Mouse (Mus musculus) gastrocnemius, postnatal 10 days (tissue): Measurements from ENCODE around the gene Gemin5. TPM values are rescaled to one million over a fixed set of nuclear protein-coding genes. Genes with fewer than 3 reads are reported as not detected.
"Not testable (repeated sequence)": the region's sequence is repeated elsewhere in the genome, so short reads cannot be mapped to it uniquely, and the experiment has no call there.

Experiments used
- DNase-seq: peaks from one replicate; pipeline ENCODE4 v3.0.0; 2021; ENCODE audit warnings: mixed read lengths
- long read RNA-seq, 2 experiments: library from polyadenylated mRNA; stranded (forward); transcript quantifications; one replicate each; pipeline ENCODE4 v2.0.0; 2021
- total RNA-seq, 2 experiments: library from RNA; stranded (reverse); gene quantifications; 2 replicates each; pipeline ENCODE4 v1.2.3; 2021

Gemin5 gene
- 10 to 100 TPM; 10.8 to 14.6 TPM for total RNA-seq
- long read RNA-seq, experiment 1, full-length matches to known transcripts = 8 of 32 reads
- long read RNA-seq, experiment 1, partial matches to known transcripts = 16 of 32 reads
- long read RNA-seq, experiment 1, other reads (novel, unspliced or antisense) = 8 of 32 reads
- long read RNA-seq, experiment 2, full-length matches to known transcripts = 7 of 18 reads
- long read RNA-seq, experiment 2, partial matches to known transcripts = 8 of 18 reads
- long read RNA-seq, experiment 2, other reads (novel, unspliced or antisense) = 3 of 18 reads

DNA sequence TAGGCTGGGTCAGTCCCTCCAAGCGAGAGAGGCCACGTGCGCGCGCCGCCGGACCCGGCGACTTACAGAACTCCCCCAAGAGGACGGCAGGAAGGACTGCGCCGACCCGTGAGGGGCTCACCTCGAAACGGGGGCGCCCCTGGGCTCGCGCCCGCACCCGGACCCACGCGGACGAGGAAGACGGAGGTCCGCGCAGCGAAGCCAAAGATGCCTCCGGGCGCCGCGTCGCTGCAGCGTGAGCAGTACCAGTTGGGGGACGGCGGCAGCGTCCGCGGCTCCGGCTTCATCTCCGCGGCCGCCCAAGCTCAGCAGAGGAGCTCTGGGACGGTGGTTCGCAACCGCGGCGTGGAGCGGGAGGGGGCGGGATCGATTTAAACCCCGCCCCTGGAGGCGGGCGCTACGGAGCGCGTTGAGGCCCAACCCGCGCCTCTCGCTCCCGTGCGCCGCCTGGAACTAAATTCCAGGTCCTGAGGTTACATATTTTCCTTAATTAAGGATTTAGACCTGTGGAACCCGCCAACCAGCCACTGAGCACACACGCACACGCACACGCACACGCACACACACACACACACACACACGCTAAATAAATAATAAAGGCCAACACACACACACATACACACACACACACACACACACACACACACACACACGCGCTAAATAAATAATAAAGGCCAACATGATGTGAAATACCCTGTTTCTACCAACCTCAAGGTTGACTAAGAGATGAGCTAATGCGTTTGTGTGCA, at the start of gene Gemin5:
Gene Gemin5 (minus strand): TSS at position 373 of the 749 bp plus-strand sequence.
- DNase-seq = peak; percentile 88

DNA sequence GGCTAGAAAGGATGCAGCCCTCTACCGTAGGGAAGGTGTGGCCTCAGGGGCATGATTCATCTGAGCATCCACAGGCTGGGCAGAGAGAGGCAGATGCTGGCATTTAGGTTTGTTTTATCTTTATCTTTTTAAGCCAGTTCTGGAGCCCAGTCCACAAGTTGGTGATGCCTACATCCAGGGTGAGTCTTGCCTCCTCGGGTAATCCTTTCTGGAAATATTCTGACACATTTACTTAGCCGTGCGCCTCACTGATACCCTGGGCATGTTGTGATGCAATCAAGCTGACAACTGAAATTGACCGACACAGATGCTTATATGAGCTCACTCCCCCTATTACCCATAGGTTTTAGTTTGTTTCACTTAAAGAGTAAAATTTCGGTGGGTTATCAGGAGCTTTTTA, 48.5 kb upstream of the Gemin5 start:
- DNase-seq = no peak

DNA sequence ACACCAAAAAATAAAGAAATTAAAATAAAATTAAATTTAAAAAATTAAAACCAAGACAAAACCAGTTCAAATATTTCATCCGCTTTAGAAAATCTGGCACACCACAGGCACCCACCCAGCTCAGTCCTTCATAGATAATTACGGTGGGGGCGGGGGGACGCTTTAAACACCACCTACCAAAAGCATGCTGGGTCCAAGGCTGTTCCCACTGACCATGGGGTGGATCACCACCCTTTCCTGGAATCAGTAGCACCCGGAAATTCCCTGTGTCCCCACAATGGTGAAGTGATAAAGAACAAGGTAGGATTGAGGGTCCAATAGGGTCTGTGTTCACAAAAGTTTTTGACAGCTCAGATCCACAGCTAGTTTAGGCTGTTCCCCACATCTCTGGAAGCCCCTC, 47.5 kb upstream of the Gemin5 start:
- no peak for DNase-seq

DNA sequence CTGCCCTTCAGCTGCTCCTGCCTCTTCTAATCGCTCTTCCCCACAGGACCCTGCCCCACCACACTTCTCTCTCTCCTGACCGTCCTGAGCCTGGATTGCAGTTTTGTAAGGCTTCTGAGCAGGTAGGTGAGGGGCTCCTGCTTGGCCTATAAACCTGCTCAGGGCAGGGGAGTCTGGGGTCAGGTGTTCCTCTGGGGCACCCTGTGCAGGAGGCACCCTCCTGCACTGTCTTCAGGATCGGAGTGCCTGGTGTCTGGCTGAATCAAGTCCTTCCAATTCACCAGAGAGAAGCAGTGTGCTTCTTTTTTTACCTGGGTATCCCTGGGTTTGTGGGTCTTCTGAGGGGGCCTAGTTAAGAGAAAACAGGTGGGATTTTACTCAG, 46.7 kb upstream of the Gemin5 start:
- DNase-seq = not testable (repeated sequence)

DNA sequence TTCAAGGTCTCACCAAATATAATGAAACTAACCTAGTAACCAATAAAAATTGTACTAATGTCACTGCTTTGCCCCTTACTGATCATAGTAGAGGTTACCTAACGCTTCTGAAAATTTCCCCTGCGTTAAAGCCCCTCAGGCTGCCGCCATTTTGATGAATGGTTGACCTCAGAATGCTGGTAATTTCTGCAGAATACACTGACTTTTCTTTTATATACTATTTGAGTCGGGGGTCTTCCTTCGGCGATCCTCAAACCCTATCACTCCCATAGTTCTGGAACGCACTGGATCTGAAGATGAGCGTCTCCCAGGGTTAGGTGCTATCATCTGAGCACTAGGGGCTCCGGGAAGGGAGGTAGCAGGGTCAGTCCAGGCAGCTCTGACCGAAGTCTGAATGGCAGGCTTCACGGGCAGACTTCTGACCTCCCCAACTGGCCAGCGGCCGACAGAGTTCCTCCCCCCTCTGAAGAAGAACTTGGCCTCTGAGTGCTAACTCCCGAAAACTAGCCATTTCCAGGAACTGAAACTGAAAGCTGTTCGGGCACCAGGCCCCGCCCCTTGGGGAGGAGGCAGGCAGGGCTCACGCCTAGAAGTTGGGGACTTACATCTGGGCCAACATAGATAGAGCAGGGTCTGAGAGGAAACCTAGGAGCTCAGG, 46.2 kb upstream of the Gemin5 start:
- peak; percentile 79 for DNase-seq

DNA sequence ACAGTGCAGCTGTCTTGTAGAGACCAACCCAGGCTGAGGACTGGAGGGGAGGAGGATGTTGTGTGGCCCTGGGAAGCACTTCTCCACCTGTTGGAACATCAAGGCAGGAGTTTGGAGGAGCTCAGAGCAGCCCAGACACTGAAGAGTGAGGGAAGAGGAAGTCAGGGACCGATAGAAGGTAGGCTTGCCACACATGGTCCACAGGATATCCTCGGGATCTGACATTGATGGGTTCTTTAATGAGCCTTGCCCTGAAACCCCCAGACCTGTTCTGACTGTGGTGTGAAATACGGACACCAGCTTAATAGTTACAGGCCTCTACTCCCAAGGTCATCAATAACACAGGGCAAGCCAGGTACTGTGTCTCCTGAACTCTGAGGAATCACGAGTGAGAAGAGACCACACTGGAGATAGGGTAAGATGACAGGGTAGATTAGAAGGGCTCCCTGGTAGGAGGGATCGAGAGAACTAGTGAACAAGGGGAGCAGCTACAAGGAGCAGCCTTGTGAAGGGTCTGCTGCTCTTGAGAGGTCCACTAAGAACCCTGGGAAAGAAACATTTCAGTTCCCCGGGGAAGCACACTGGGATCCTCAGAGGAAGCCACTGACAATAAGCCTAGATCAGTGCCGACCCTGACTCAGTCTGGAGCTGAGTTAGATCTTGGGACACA, 45.5 kb upstream of the Gemin5 start:
- DNase-seq = no peak

DNA sequence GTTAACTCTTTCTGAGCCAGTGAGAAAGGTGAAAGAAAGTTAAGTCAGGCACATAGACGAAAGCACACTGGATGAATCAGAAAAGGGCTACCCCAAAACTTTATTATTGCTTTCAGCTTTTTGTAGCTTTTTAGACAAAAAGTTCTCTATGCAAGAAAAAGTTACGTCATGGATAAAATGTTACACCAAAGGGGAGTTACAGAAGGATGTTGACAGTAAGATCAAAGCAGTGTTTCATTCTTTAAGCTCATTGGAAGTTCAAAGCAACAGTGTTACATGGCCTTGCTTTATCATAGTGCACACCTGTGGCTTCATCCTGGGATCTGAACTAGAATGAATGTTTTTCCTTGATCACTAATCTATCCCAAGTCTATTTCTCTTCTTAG, 43.3 kb upstream of the Gemin5 start:
- no peak for DNase-seq

DNA sequence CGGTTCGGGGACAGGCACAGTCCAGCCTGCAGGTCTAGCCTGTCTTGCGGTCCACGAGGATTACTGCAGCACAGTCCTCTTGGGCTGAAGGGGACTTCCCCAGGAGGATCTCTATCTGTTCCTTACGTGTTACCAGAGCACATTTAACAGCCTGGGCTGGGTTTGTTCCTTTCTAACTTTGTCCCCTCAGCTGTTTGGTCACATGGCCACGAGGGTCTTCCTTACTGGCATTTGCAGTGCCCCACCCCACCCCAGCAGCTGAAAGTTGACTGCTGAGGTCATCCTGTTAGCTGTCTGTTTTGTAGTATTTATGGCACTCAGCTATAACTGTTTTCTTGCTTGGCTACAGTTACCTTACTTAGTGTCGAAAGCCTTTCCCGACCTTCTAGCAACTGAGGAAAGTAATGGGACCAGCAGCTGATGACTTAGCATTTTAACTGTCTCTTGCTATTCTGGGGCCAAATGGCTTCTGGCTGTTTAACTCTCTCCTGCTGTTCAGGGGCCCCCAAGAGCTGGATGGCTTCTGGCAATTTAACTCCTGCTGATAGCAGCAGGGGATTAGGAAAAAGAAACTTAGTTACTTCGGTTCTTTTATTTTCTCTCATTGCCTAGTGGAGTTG, 42.8 kb upstream of the Gemin5 start:
- no peak for DNase-seq

DNA sequence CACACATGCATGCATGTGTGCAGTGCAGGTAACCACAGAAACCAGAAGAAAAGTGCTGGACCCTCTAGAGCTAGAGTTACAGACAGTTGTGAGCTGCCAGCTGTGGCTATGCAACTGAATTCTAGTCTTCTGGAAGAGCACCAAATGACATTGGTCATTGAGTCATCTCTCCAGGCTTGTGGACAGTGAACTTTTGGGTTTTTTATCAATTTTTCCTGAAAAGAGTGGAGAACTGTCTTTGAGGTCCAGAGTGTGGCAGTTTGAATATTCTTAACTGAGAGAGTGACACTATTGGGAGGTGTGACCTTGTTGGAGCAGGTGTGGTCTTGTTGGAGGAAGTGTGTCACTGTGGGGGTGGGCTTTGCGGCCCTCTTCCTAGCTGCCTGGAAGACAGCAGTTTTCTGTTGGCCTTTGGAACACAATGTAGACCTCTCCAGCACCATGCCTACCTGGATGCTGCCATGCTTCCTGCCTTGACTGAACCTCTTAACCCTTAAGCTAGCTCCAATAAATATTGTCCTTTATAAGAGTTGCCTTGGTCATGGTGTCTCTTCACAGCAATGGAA, 42.1 kb upstream of the Gemin5 start:
- no peak for DNase-seq

DNA sequence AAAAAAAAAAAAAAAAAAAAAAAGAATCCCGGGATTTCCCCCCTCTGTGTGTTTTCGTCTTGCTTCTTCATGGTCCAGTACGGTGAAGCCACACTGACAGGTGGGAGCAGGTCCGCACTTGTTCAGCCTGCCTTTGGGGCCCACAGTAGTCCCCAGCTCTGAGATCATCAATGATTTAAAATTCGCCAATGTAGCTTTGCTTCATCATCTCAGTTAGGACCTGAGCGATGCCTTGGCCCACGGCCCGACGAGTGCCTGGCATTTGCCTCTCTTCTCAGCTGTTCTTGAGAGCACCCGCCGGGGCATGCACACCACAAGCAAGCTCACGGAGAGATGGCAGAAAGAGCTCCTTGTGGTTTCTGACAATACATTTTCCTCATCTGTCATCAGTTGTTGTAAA, 32.7 kb upstream of the Gemin5 start:
- peak; percentile 49 for DNase-seq

DNA sequence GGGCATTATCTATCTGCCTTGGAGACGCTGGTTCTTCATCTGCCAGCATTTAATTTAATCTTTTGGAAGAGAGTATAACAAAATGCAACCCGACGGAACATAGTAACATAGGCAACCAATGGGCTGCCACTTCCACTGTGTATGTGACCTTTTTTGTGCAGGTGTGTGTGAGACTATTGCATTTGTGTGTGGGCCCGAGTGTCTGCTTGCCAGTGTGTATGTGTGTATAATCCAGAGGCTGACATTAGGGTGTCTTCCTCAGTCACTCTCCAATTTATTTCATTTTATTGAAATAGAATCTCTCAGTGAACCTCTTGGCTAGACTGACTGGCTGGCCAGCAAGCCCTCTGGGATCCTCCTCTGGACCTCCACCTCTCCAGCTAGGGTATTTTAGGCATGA, 31.9 kb upstream of the Gemin5 start:
- DNase-seq = no peak

DNA sequence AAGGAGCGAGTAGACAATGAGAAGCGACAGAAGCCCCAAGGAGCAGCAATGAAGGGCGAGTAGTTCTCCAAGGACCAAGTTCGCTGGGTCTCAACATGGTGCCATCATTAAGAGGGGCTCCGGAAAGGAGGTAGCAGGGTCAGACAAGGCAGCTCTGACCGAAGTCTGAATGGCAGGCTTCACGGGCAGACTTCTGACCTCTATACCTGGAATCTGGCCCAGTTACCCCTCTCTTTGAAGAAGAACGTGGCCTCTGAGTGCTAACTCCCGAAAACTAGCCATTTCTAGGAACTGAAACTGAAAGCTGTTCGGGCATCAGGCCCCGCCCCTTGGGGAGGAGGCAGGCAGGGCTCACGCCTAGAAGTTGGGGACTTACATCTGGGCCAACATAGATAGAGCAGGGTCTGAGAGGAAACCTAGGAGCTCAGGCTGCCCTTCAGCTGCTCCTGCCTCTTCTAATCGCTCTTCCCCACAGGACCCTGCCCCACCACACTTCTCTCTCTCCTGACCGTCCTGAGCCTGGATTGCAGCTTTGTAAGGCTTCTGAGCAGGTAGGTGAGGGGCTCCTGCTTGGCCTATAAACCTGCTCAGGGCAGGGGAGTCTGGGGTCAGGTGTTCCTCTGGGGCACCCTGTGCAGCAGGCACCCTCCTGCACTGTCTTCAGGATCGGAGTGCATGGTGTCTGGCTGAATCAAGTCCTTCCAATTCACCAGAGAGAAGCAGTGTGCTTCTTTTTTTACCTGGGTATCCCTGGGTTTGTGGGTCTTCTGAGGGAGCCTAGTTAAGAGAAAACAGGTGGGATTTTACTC, 31.1 kb upstream of the Gemin5 start, which contains the start of the genes Igtp and Irgm2:
Gene Igtp (plus strand): TSS at position 328 of the 809 bp plus-strand sequence.
Gene Irgm2 (plus strand): TSS at position 390 of the 809 bp plus-strand sequence.
- DNase-seq = peak; percentile 71

DNA sequence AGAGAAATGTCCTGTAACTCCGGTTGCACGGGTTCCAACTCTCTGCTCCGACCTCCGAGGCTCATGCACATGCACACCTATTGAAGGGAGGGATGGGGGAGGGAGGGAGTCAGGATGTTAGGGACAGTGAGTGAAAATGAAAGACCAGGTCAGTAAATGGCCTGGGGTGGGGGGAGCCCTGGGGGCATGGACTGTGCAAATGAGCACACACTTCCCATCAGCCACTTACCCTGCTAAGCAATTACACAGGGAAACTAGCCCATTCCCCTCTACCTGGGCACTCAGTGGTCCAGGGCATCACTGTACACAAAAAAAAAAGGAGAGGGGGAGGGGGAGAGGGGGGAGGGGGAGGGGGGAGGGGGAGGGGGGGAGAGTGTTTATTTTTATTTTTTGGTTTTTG, 30.3 kb upstream of the Gemin5 start:
- DNase-seq = no peak

DNA sequence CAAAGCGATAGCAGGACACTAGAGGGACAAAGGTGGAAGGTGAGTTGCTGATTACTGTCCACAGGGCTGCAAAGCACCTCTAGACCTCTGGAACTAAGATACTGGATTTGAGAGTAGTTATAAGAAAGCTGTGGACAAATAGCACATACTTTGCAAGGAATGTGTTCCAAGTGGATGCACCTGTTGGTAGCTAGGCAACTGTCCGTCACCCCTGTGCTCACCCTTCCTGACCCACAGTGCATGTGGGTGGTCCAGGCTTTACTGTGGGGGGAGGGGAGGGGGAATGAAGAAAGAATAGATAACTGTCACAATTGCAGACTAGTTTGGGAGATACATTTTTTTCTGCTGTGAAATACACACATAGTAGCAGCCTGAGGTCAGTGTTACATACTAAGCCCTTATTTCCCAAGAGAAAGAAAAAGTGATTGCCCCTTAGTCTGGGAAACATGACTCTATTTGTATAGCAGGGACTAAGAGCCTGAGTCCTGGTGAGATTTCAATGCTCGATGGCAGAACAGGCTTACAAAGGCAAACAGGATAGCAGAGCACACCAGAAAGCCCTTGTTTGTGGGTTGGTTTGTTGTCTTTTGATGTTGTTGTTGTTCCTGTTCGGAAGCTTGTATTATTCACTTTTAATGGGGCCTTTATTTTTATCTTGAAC, 25.7 kb upstream of the Gemin5 start:
- no peak for DNase-seq

DNA sequence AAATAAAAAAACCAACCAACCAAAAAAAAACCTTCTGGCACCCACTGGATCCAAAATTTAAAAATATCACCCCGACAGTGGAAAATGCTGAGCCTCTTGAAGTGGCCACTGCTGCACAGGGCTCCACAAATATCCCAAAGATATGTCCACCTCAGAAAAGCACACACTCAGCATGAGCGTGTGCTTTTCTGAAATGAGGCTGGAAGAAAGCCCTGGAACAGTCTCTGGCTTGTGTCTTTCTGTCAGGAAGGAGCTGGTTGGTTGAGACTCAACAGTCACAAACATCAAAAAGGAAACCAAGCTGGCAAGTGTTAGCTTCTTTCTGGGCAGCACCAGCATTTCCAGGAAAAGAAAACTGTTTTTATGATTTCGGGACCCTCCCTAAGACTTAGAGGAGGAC, 25.0 kb upstream of the Gemin5 start:
- no peak for DNase-seq

DNA sequence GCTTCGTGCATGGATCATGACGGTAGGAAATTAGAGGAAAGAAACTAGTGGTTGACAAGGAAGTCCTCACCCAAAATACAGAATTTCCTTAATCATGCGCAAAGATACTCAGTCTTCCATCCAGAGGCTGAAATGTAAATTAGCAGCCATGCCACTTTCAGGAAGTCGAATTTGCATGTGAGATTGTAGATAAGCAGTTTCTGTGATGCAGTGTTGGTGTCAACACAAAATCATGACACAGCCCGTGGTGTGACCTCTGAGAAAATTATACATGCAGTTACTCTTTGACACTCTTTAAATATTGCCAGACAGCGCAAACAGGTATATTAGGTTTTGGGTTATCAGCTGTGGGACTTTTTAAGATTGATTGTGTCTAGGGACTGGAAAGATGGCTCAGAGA, 21.3 kb upstream of the Gemin5 start:
- DNase-seq = no peak

DNA sequence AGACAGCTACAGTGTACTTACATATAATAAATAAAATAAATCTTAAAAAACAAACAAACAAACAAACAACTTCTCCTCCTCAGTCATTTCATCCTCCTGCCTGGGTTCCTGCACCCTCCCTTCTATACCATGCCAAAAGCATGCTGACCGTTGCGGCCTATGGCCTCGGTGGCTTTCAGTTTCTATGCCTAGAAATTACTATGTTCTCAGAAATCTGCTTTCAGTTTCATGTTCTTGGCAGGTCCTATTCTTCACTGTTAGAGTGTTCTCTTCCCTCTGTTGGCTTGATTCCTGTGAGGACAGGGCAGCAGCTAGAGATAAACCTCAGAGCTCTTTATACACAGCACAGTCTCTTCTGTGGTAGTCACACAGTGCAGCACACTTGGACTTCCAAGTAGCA, 15.2 kb upstream of the Gemin5 start:
- no peak for DNase-seq

DNA sequence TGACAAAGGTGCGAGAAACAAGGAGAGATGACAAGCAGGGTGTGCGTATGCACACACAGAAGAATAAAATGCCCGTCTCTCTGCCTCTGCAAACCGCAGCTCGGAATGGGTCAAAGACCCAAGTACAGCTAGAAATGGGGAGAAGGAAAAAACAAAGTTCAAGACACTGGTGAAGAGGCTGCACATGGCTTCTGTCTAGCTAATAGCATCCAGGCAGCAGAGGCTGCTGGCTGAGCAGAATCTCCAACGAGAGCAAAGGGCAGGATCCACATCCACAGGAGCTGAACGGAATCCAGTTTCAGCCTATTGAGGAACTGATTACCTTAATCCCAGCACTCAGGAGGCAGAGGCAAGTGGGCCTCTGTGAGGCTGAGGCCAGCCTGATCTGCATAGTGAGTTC, 12.4 kb upstream of the Gemin5 start:
- no peak for DNase-seq

DNA sequence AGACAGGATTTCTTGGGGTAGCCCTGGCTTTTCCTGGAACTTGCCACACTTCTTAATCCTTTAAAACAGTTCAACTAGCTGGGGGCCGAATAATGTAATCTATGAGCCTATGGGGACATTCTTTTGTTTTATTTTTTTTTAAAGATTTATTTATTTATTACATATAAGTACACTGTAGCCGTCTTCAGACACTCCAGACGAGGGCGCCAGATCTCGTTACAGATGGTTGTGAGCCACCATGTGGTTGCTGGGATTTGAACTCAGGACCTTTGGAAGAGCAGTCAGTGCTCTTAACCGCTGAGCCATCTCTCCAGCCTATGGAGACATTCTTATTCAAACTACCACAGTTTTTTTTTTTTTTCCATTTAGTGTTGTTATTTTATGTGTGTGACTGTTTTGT, 11.6 kb upstream of the Gemin5 start:
- DNase-seq = not testable (repeated sequence)

DNA sequence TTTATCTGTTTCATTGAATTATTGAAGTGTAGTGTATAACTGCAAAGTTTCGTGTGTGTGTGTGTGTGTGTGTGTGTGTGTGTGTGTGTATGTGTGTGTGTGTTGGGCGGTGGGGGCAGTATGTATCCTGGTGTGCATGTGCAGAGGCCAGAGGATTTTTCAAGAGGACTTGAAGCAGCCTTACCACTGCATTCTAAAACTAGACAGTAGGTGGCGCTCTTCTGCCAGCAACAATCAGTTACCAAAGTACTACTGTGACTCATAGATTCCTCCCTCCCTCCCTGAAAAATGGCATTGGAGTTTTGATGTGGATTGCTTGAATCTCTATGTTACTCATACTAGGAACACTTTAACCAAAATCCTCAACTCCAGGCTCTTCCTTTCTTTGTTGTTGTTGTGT, 11.2 kb upstream of the Gemin5 start:
- peak; percentile 59 for DNase-seq
